Mouse (Mus musculus): ENCODE data around the gene Rgs6.

- TF ChIP-seq CTCF (IDR thresholded peaks at IDR 0.05; ENCODE audit: extremely low read depth, insufficient read depth, insufficient read length, insufficient replicate concordance) (no peak), POLR2A (IDR thresholded peaks at IDR 0.05; ENCODE audit: low read depth, low read length) (no peak)
Observed at GRCm38 (mm10) chr12:82935767-82936166, 347.7 kb downstream of the Rgs6 start.

Data from spleen, adult 2 months (tissue).